Mouse (Mus musculus): ENCODE data around the gene Prps1. TPM values are rescaled to one million over a fixed set of nuclear protein-coding genes. Genes with fewer than 3 reads are reported as not detected.

Gene Prps1
- total and polyA plus RNA-seq, 3 experiments: 14.9 to 28.0 (median 24.5) TPM

DNA sequence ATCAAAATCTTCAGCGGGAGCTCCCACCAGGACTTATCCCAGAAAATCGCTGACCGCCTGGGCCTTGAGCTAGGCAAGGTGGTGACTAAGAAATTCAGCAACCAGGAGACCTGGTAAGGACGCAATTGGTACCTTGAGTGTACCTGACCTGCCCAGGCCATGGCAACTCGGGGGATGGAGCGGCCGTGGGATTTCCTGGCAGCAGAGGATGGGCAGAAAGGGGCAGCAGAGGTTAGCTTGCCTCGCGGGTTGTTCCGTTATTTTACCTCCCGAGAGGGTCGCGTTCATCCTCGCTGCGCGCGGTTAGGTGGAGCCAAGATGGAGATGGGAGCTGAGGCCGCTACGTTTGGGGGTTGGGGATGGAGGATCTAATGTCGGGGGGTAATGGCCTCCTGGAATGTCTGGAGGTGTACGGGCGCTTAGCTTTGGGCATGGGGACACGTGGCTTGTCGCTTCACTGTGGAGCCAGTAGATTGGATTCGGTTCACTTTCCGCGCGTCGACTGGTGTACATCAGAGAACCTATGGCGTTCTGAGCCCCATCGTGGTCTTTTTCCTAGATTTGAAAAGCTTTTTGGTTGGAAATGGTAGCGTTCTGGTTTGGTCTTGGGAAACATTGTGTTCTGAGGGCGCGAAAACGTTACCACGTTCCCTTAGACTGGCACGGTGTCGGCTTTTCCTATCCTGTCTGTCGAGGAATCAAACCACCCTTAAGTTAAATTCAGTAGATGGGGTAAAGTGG is 508 bp downstream of the Prps1 start:
- Histone ChIP-seq H3K27me3 (ENCODE audit: control insufficient read depth, insufficient read depth, low read length) (no peaks in the 10 kb centered on the region), H3K4me1 (ENCODE audit: control insufficient read depth, insufficient read depth, low read length) (no peaks in the 10 kb centered on the region), H3K4me3 (peak overlapping the region; percentile 67), H3K36me3 (ENCODE audit: control insufficient read depth, insufficient read depth, low read length) (no peaks in the 10 kb centered on the region), H3K9ac (ENCODE audit: low read depth, low read length) (peak overlapping the region; percentile 75), H3K27ac (peak overlapping the region; percentile 55), H3K79me2 (replicated peaks; ENCODE audit: control insufficient read depth, insufficient read depth, low read length) (no peaks in the 10 kb centered on the region)
- 18% methylated on average over 39 of the region's 39 CpGs for WGBS
- intact Hi-C loops (cut with DNase I): no loop called here
- no peak for TF ChIP-seq CTCF (IDR thresholded peaks at IDR 0.05)
- no peak for DNase-seq

DNA sequence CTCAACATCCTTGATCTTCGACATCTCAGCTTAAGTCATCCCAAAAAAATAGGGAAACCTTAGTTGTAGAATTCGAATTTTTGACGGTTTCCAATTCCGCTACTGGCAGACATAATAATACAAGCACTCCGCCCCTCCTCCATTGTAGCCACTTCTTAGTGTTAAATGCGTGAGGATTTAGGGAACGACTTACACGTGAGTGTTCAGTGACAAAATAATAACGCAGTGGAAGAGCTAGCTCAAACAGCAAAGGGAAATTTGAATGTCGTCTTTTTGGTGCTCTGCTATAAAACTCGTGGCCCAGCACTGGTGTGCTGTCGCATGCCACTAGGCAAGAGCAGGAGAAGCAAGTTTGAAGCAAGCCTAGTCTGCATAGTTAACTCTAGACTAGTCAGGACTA is 1.1 kb downstream of the Prps1 start:
- intact Hi-C loops (cut with DNase I): no loop called here
- Histone ChIP-seq H3K79me2 (replicated peaks; ENCODE audit: control insufficient read depth, insufficient read depth, low read length) (no peaks in the 10 kb centered on the region), H3K9ac (ENCODE audit: low read depth, low read length) (no peak overlapping the region), H3K27ac (no peak overlapping the region), H3K27me3 (ENCODE audit: control insufficient read depth, insufficient read depth, low read length) (no peaks in the 10 kb centered on the region), H3K36me3 (ENCODE audit: control insufficient read depth, insufficient read depth, low read length) (no peaks in the 10 kb centered on the region), H3K4me1 (ENCODE audit: control insufficient read depth, insufficient read depth, low read length) (no peaks in the 10 kb centered on the region), H3K4me3 (peak overlapping the region; percentile 67)
- no peak for TF ChIP-seq CTCF (IDR thresholded peaks at IDR 0.05)
- TF ChIP-seq EP300 (IDR thresholded peaks at IDR 0.05; ENCODE audit: insufficient read depth, low read depth, low read length): no peak
- no peak for TF ChIP-seq POLR2A (IDR thresholded peaks at IDR 0.05; ENCODE audit: insufficient read depth, low read depth, low read length)
- DNase-seq: no peak
- 24% methylated on average over 12 of the region's 12 CpGs for WGBS

DNA sequence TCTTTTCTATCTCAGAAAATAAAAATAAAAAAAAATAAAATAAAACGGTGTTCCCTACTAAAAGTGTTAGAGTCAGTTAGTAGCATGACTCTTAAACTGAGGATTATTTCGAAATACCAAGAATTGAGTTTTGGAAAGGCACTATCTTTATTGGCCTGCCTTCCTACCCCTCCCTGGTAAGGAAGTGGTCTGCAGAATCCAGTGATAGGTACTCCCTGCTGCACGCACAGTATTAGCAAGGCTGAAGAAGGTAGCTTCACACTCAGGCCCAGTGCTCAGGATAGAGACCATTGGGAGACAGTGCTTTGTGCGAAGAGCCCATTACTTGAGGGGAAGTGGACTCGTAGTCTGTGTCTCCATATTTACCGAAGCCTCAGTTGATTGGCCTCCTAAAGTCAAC is 21.8 kb downstream of the Prps1 start:
- WGBS: 80% methylated on average over 6 of the region's 6 CpGs
- no peak overlapping the region for H3K9ac ChIP-seq (ENCODE audit: low read depth, low read length)
- no peaks in the 10 kb centered on the region for H3K79me2 ChIP-seq (replicated peaks; ENCODE audit: control insufficient read depth, insufficient read depth, low read length)
- no peaks in the 10 kb centered on the region for H3K27me3 ChIP-seq (ENCODE audit: control insufficient read depth, insufficient read depth, low read length)
- TF ChIP-seq EP300 (IDR thresholded peaks at IDR 0.05; ENCODE audit: insufficient read depth, low read depth, low read length) (no peak), CTCF (IDR thresholded peaks at IDR 0.05) (no peak), POLR2A (IDR thresholded peaks at IDR 0.05; ENCODE audit: insufficient read depth, low read depth, low read length) (no peak)
- no peak overlapping the region for H3K4me3 ChIP-seq
- H3K4me1 ChIP-seq (ENCODE audit: control insufficient read depth, insufficient read depth, low read length): no peaks in the 10 kb centered on the region
- H3K36me3 ChIP-seq (ENCODE audit: control insufficient read depth, insufficient read depth, low read length): no peaks in the 10 kb centered on the region
- intact Hi-C loops (cut with DNase I): loop anchor here (5.0 kb wide), 1 partner anchor 244 kb away; no protein-coding TSS in a partner anchor
- H3K27ac ChIP-seq: no peak overlapping the region
- no peak for DNase-seq

DNA sequence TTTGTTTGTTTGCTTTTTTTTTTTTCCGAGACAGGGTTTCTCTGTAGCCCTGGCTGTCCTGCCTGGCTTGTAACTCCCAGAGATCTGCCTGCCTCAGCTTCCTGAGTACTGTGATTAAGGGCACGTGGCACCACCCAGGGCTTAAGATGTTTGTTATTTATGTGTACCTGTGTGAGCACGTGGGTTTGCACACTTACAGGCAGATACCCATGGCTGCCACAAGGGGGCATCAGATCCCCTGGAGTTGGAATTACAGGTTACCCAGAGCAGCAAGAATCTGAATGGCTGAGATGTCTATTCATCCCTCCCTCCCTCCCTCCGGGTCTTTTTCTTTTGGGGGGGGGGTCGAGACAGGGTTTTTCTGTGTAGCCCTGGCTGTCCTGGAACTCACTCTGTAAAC is 22.8 kb downstream of the Prps1 start:
- TF ChIP-seq POLR2A (IDR thresholded peaks at IDR 0.05; ENCODE audit: insufficient read depth, low read depth, low read length) (no peak), CTCF (IDR thresholded peaks at IDR 0.05) (peak; percentile 80)

DNA sequence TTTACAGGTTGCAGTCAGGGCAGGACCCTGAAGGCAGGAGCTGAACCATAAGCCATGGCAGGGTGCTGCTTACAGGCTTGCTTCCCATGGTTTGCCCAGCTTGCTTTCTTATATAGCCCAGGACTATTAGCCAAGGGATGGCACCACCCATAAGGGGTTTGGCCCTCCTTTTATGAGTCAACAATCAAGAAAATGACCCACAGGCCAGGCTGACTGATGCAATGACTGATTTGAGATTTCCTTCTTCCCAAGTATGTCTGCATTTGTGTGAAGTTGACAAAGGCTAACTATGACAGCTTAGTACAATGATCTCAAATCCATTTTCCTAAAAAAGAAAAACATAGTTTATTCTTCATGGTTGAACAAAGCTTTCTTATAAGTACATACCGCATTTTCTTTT is 32.8 kb downstream of the Prps1 start:
- WGBS: 97% methylated on average over 1 of the region's 1 CpGs
- no peak overlapping the region for H3K27ac ChIP-seq
- TF ChIP-seq EP300 (IDR thresholded peaks at IDR 0.05; ENCODE audit: insufficient read depth, low read depth, low read length) (no peak), POLR2A (IDR thresholded peaks at IDR 0.05; ENCODE audit: insufficient read depth, low read depth, low read length) (no peak)
- H3K79me2 ChIP-seq (replicated peaks; ENCODE audit: control insufficient read depth, insufficient read depth, low read length): no peaks in the 10 kb centered on the region
- no peaks in the 10 kb centered on the region for H3K27me3 ChIP-seq (ENCODE audit: control insufficient read depth, insufficient read depth, low read length)
- no peaks in the 10 kb centered on the region for H3K36me3 ChIP-seq (ENCODE audit: control insufficient read depth, insufficient read depth, low read length)
- DNase-seq: no peak
- no peaks in the 10 kb centered on the region; the same call in 1 of the 2 replicates for H3K4me1 ChIP-seq (ENCODE audit: control insufficient read depth, insufficient read depth, low read length)
- H3K9ac ChIP-seq (ENCODE audit: low read depth, low read length): no peak overlapping the region
- intact Hi-C loops (cut with DNase I): no loop called here
- H3K4me3 ChIP-seq: no peak overlapping the region

More for the DNA sequence above, 22.8 kb downstream of the Prps1 start:
- Histone ChIP-seq H3K4me1 (ENCODE audit: control insufficient read depth, insufficient read depth, low read length) (no peaks in the 10 kb centered on the region), H3K4me3 (no peak overlapping the region), H3K27ac (no peak overlapping the region), H3K27me3 (ENCODE audit: control insufficient read depth, insufficient read depth, low read length) (no peaks in the 10 kb centered on the region), H3K9ac (ENCODE audit: low read depth, low read length) (no peak overlapping the region), H3K79me2 (replicated peaks; ENCODE audit: control insufficient read depth, insufficient read depth, low read length) (no peaks in the 10 kb centered on the region), H3K36me3 (ENCODE audit: control insufficient read depth, insufficient read depth, low read length) (no peaks in the 10 kb centered on the region)
- intact Hi-C loops (cut with DNase I): loop anchor here (1.0 to 5.0 kb wide), 2 partner anchors 120 to 243 kb away; no protein-coding TSS in a partner anchor
- peak; percentile 39 to 64 for DNase-seq
- WGBS: 41% methylated on average over 5 of the region's 5 CpGs

DNA sequence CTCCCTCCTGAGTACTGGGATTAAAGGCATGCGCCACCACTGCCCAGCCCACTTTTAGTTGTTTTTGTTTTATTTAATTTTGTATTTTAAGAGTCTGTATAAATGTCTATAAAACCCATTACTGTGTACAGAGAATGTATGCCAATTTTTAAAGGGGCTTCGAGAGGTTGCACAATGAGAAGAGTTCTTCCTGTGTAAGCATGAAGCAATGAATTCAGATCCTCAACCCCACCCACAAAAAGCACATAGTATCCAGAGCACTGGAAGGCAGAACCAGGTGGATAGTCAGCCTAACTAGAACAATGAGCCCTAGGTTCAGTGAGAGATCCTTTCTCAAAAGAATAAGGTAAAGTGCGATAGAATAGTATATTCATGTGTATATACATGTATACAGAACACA is 33.8 kb downstream of the Prps1 start:
- Histone ChIP-seq H3K27ac (no peak overlapping the region), H3K36me3 (ENCODE audit: control insufficient read depth, insufficient read depth, low read length) (no peaks in the 10 kb centered on the region), H3K4me3 (no peak overlapping the region), H3K9ac (ENCODE audit: low read depth, low read length) (no peak overlapping the region), H3K4me1 (ENCODE audit: control insufficient read depth, insufficient read depth, low read length) (no peaks in the 10 kb centered on the region; the same call in 1 of the 2 replicates), H3K27me3 (ENCODE audit: control insufficient read depth, insufficient read depth, low read length) (no peaks in the 10 kb centered on the region), H3K79me2 (replicated peaks; ENCODE audit: control insufficient read depth, insufficient read depth, low read length) (no peaks in the 10 kb centered on the region)
- intact Hi-C loops (cut with DNase I): no loop called here
- no peak for DNase-seq
- TF ChIP-seq EP300 (IDR thresholded peaks at IDR 0.05; ENCODE audit: insufficient read depth, low read depth, low read length) (no peak), CTCF (IDR thresholded peaks at IDR 0.05) (no peak), POLR2A (IDR thresholded peaks at IDR 0.05; ENCODE audit: insufficient read depth, low read depth, low read length) (no peak)
- 85% methylated on average over 3 of the region's 3 CpGs for WGBS
